10 mouse cellular contexts compared by ENCODE assay signal in the genomic region with DNA sequence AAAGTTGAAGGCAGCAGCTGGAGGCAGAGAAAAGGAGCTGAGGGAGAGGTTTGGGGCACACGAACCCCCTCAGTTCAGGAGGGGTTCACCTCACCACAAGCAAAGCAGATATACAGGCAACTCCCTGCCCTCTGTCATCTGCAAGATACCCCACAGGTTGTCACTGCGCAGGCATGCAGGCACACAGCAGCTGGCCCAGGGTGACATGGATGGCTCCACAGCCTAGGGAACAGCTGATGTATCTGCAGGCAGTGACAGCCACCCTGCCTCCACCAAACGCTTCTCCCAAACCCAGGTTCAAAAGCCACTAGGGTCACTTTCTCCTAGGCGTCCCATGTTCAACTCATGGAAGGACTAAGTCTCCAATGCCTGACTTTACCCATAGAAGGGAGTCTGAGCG. TPM values are rescaled to one million over a fixed set of nuclear protein-coding genes. Genes with fewer than 3 reads are reported as not detected.
DNase-seq lines count a peak whose midpoint lies in the region; ATAC-seq lines count a peak whose summit lies in the region.
"Had no signal": no experiment of that assay in that cellular context is flagged by ENCODE, and none has a peak within 500 bp of the region (broad histone marks: within the 10 kb centered on the region; RNA-seq: fewer than 3 reads in every experiment).

No protein-coding gene starts in this region.

- DNase-seq in heart, adult 8-10 months (ENCODE audit: low spot score), result no peak
- DNase-seq in neural tube, embryonic 11.5 days (ENCODE audit: low spot score), result no peak
- no peak for DNase-seq in neural tube, embryonic 10.5 days (ENCODE audit: extremely low spot score, low spot score)
- no peak for DNase-seq in limb, embryonic 11.5 days (ENCODE audit: low spot score)
- no peak for DNase-seq in frontal cortex, postnatal 10 days (ENCODE audit: low spot score in 2 of 2)
- DNase-seq in MN1 (ENCODE audit: low spot score), result no peak
- DNase-seq: adrenal gland, postnatal 10 days; right cerebral cortex, postnatal 4 days had no signal

- no peaks in the 10 kb centered on the region for H3K36me3 ChIP-seq in heart, embryonic 12.5 days
- H3K36me3 ChIP-seq in neural tube, embryonic 11.5 days (ENCODE audit: control insufficient read depth, insufficient read depth, low read length), result no peaks in the 10 kb centered on the region
- H3K36me3 ChIP-seq in limb, embryonic 11.5 days (ENCODE audit: control insufficient read depth, insufficient read depth, low read length), result no peaks in the 10 kb centered on the region
- H3K36me3 ChIP-seq in stomach, embryonic 15.5 days, result no peaks in the 10 kb centered on the region

- peak overlapping the region; percentile 99 for H3K4me2 ChIP-seq in heart, embryonic 12.5 days
- H3K4me2 ChIP-seq in neural tube, embryonic 11.5 days (ENCODE audit: low read depth), result peak overlapping the region; percentile 99
- H3K4me2 ChIP-seq in limb, embryonic 11.5 days (ENCODE audit: low read depth, severe bottlenecking), result peak overlapping the region; percentile 98
- H3K4me2 ChIP-seq in stomach, embryonic 15.5 days, result peak overlapping the region; percentile 93

- H3K4me3 ChIP-seq in heart, embryonic 12.5 days, result peak overlapping the region; percentile 81
- H3K4me3 ChIP-seq in neural tube, embryonic 11.5 days (ENCODE audit: low read depth, low read length), result 0 out of 2 replicates have a peak overlapping the region, but pooled peaks have one; percentile 52
- peak overlapping the region; percentile 77 for H3K4me3 ChIP-seq in limb, embryonic 11.5 days (ENCODE audit: low read depth, low read length)
- peak overlapping the region; percentile 49 for H3K4me3 ChIP-seq in stomach, embryonic 15.5 days (replicated peaks)

- peak overlapping the region; percentile 81; the same call in 1 of the 2 replicates for H3K9ac ChIP-seq in heart, embryonic 12.5 days
- H3K9ac ChIP-seq in neural tube, embryonic 11.5 days (ENCODE audit: low read length), result no peak overlapping the region
- H3K9ac ChIP-seq in limb, embryonic 11.5 days (ENCODE audit: low read length), result no peak overlapping the region
- no peak overlapping the region for H3K9ac ChIP-seq in stomach, embryonic 15.5 days

- H3K4me1 ChIP-seq in heart, embryonic 12.5 days (replicated peaks), result peaks cover 62% of the 10 kb centered on the region
- H3K4me1 ChIP-seq in neural tube, embryonic 11.5 days (ENCODE audit: control insufficient read depth, insufficient read depth, low read length), result peaks cover 21% of the 10 kb centered on the region
- peaks cover 45% of the 10 kb centered on the region for H3K4me1 ChIP-seq in limb, embryonic 11.5 days (ENCODE audit: control insufficient read depth, insufficient read depth, low read length)
- H3K4me1 ChIP-seq in stomach, embryonic 15.5 days, result 0 out of 2 replicates have a peak, but pooled peaks cover 10% of the 10 kb centered on the region

- H3K27ac ChIP-seq in heart, embryonic 12.5 days (ENCODE audit: poor library complexity, severe bottlenecking), result no peak overlapping the region
- no peak overlapping the region for H3K27ac ChIP-seq in neural tube, embryonic 11.5 days (ENCODE audit: low read depth, low read length)
- no peak overlapping the region for H3K27ac ChIP-seq in limb, embryonic 11.5 days (replicated peaks; ENCODE audit: low read depth, low read length)
- no peak overlapping the region for H3K27ac ChIP-seq in stomach, embryonic 15.5 days

- no peak for ATAC-seq in heart, embryonic 12.5 days (ENCODE audit: insufficient number of reproducible peaks, low FRiP score)
- ATAC-seq in neural tube, embryonic 11.5 days (ENCODE audit: insufficient read depth, low FRiP score, low TSS enrichment), result no peak
- no peak for ATAC-seq in limb, embryonic 11.5 days (ENCODE audit: insufficient number of reproducible peaks, low FRiP score, low TSS enrichment, low read depth)
- ATAC-seq in stomach, embryonic 15.5 days (ENCODE audit: insufficient read depth, low FRiP score, low read depth), result no peak

- WGBS in heart, embryonic 12.5 days, result 51% methylated on average over 5 of the region's 5 CpGs
- WGBS in neural tube, embryonic 11.5 days, result 61% methylated on average over 5 of the region's 5 CpGs
- 48% methylated on average over 5 of the region's 5 CpGs for WGBS in limb, embryonic 11.5 days
- WGBS in stomach, embryonic 15.5 days, result 64% methylated on average over 5 of the region's 5 CpGs

- peaks cover 30% of the 10 kb centered on the region for H3K27me3 ChIP-seq in heart, embryonic 12.5 days (replicated peaks)
- H3K27me3 ChIP-seq in neural tube, embryonic 11.5 days (ENCODE audit: control insufficient read depth, insufficient read depth, low read length), result peaks cover 31% of the 10 kb centered on the region
- H3K27me3 ChIP-seq in limb, embryonic 11.5 days (ENCODE audit: control insufficient read depth, insufficient read depth, low read length), result no peaks in the 10 kb centered on the region
- peaks cover 13% of the 10 kb centered on the region; the same call in 1 of the 2 replicates for H3K27me3 ChIP-seq in stomach, embryonic 15.5 days (replicated peaks)

- no peaks in the 10 kb centered on the region for H3K9me3 ChIP-seq in heart, embryonic 12.5 days (replicated peaks)
- no peaks in the 10 kb centered on the region for H3K9me3 ChIP-seq in neural tube, embryonic 11.5 days (ENCODE audit: control insufficient read depth, low read length)
- no peaks in the 10 kb centered on the region for H3K9me3 ChIP-seq in limb, embryonic 11.5 days (ENCODE audit: control insufficient read depth, low read length)
- H3K9me3 ChIP-seq in stomach, embryonic 15.5 days, result no peaks in the 10 kb centered on the region

RNA-seq across cellular contexts. Expression of a gene that starts 2.5 kb away (rescaled TPM):
- 14.1 and 14.9 TPM in 2 replicates for polyA plus RNA-seq in heart, embryonic 12.5 days (2016; fragmentation: Nextera tagmentation; extraction: Ambion mirVana)
- total RNA-seq in heart, adult 8-10 months (2022), result 10 to 100 TPM in 2 of 4 experiments, 1 to 10 TPM in 2; 9.6 to 10.9 (median 10.1) TPM
- polyA plus RNA-seq in neural tube, embryonic 11.5 days (2014; fragmentation: Nextera tagmentation; extraction: Ambion mirVana), result 8.5 and 9.4 TPM in 2 replicates
- 22.3 and 22.9 TPM in 2 replicates for polyA plus RNA-seq in limb, embryonic 11.5 days (2014; fragmentation: Nextera tagmentation; extraction: Ambion mirVana)
- 9.8 and 11.2 TPM in 2 replicates for polyA plus RNA-seq in stomach, embryonic 15.5 days (2015; fragmentation: Nextera tagmentation; extraction: Ambion mirVana)
